Mouse (Mus musculus): Measurements from ENCODE around the gene Triml2.

DNA sequence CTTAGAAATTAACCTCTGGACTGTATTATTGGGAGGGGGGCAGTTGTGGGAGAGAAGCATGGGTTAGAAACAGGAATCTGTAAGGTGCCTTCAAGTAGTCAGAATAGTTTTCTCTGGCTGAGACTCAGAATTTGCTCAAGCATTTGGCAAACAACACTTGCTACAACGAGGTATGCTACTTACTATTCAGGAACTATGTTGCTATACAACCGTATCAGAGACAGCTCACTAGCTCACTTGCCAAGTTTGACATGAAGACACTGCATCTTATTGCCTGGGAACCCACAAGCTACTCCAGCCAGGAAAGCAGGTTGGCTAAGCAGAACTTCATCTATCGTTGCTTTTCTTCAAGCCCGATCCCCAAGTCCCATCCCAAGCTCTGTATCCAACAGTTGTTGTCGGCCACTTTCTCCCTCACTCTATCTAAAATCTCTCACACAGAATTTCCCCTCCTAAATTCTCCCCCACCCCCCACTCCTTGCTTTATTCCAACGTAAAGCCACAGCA, 11.0 kb upstream of the Triml2 start:
- TF ChIP-seq POLR2A (IDR thresholded peaks at IDR 0.05; ENCODE audit: insufficient read length, low read depth) (no peak), USF1 (IDR thresholded peaks at IDR 0.05; ENCODE audit: low read depth) (no peak), POLR2AphosphoS2 (IDR thresholded peaks at IDR 0.05; ENCODE audit: insufficient read length, low read depth) (no peak), E2F4 (IDR thresholded peaks at IDR 0.05; ENCODE audit: insufficient read depth) (no peak), TCF12 (IDR thresholded peaks at IDR 0.05; ENCODE audit: insufficient read depth, poor library complexity, severe bottlenecking) (no peak), MAX (IDR thresholded peaks at IDR 0.05; ENCODE audit: low read depth) (no peak)
